Mouse (Mus musculus) limb, embryonic 14.5 days (tissue): ENCODE measurements at regions not wholly inside any gene's neighbourhood (a gene's known extent, or its start where the extent isn't known, plus 50 kb on each side); places are given as distances from the start of the nearest gene placed in this dataset.
A peak's percentile ranks its signal among the peaks of the same experiment; 100 is the strongest.

Experiments used
- ATAC-seq: fragments of 200-750 bp; cut with Nextera tagmentation; 2 replicates; pipeline ENCODE4 v1.8.0; 2017; ENCODE audit warnings: low read depth, moderate number of reproducible peaks, moderate TSS enrichment; ENCODE audit not compliant: low FRiP score
- DNase-seq: peaks from one replicate; pipeline ENCODE4 v3.0.0-alpha.2; 2015; ENCODE audit warnings: low spot score
- H3K27ac ChIP-seq: fragments of 300-500 bp; sonication (generic); replicated peaks from 2 replicates; pipeline ENCODE4 v1.5.1; 2014; ENCODE audit warnings: low read depth, mild to moderate bottlenecking, low read length, moderate library complexity, mixed read lengths
- H3K27me3 ChIP-seq: fragments of 300-500 bp; sonication (generic); 2 replicates; pipeline ENCODE4 v1.6.1; 2014; ENCODE audit warnings: low read length, mixed read lengths; ENCODE audit not compliant: control insufficient read depth, insufficient read depth
- H3K36me3 ChIP-seq: fragments of 300-500 bp; sonication (generic); 2 replicates; pipeline ENCODE4 v1.6.1; 2014; ENCODE audit warnings: mild to moderate bottlenecking, low read length, moderate library complexity, mixed read lengths; ENCODE audit not compliant: control insufficient read depth, insufficient read depth
- H3K4me1 ChIP-seq: fragments of 300-500 bp; sonication (generic); 2 replicates; pipeline ENCODE4 v1.6.1; 2014; ENCODE audit warnings: antibody characterized with exemption, low read length, mixed read lengths; ENCODE audit not compliant: control insufficient read depth, insufficient read depth
- H3K4me2 ChIP-seq: fragments of 300-500 bp; sonication (generic); replicated peaks from 2 replicates; pipeline ENCODE4 v1.6.1; 2014; ENCODE audit warnings: low read depth, mild to moderate bottlenecking, low read length, moderate library complexity; ENCODE audit not compliant: severe bottlenecking
- H3K4me3 ChIP-seq: fragments of 300-500 bp; sonication (generic); replicated peaks from 2 replicates; pipeline ENCODE4 v1.5.1; 2014; ENCODE audit warnings: low read length
- H3K9ac ChIP-seq: fragments of 300-500 bp; sonication (generic); 2 replicates; pipeline ENCODE4 v1.6.1; 2014; ENCODE audit warnings: mild to moderate bottlenecking, low read depth, low read length, moderate library complexity; ENCODE audit not compliant: severe bottlenecking
- H3K9me3 ChIP-seq: fragments of 300-500 bp; sonication (generic); 2 replicates; pipeline ENCODE4 v1.6.1; 2016; ENCODE audit warnings: low read length; ENCODE audit not compliant: control insufficient read depth
- POLR2A ChIP-seq: fragments of 200-500 bp; IDR thresholded peaks from 2 replicates; pipeline ENCODE4 v1.8.0; 2012; ENCODE audit warnings: inconsistent platforms, mild to moderate bottlenecking, moderate library complexity, borderline replicate concordance; ENCODE audit not compliant: insufficient read depth, insufficient read length; ENCODE audit errors: extremely low read depth
- WGBS: fragments of 180-500 bp; shearing (Covaris S2); extraction: QIAGEN DNeasy Blood & Tissue Kit; methylation state at CpG from one replicate; pipeline ENCODE4 v1.1.7; 2014; 5-methylcytosine and 5-hydroxymethylcytosine counted together

- WGBS: 58% methylated on average over 9 of the region's 9 CpGs
- no peak overlapping the region for H3K9ac ChIP-seq
- H3K4me3 ChIP-seq: no peak overlapping the region
- ATAC-seq (no peak), DNase-seq (peak; percentile 33)
- H3K9me3 ChIP-seq: no peaks in the 10 kb centered on the region
- H3K27me3 ChIP-seq: no peaks in the 10 kb centered on the region
- no peak overlapping the region for H3K4me2 ChIP-seq
- H3K27ac ChIP-seq: no peak overlapping the region
- peaks cover 6% of the 10 kb centered on the region for H3K4me1 ChIP-seq
- no peak for TF ChIP-seq POLR2A
- H3K36me3 ChIP-seq: no peaks in the 10 kb centered on the region
These were observed 152.7 kb downstream of the Phlda1 start for GRCm38 (mm10) chr10:111658828-111659227.

DNA sequence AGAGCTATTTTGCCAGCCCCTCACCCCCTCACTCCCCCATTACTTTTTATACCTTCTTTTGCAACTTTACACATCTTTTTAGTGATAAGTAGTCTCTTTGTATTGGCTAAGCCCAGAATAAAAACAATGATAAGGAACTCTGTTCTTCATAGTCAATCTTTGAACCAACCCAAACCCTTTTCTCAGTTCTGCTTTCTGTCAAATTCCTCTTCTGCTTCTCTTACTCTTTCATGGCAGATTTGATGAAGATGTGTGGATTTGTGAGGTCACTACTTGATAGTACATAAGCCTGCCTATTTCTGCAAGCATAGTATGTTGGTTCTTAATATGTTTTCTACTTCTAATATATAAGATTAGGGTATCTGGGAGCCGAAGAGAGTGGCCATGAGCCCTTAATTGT lies 156.6 kb downstream of the Phlda1 start:
- no peak for TF ChIP-seq POLR2A
- H3K27ac ChIP-seq: no peak overlapping the region
- H3K4me1 ChIP-seq: no peaks in the 10 kb centered on the region
- ATAC-seq (no peak), DNase-seq (no peak)
- WGBS: 89% methylated on average over 1 of the region's 1 CpGs
- H3K36me3 ChIP-seq: no peaks in the 10 kb centered on the region
- H3K9ac ChIP-seq: no peak overlapping the region
- H3K27me3 ChIP-seq: no peaks in the 10 kb centered on the region
- no peaks in the 10 kb centered on the region for H3K9me3 ChIP-seq
- H3K4me3 ChIP-seq: no peak overlapping the region
- no peak overlapping the region for H3K4me2 ChIP-seq

DNA sequence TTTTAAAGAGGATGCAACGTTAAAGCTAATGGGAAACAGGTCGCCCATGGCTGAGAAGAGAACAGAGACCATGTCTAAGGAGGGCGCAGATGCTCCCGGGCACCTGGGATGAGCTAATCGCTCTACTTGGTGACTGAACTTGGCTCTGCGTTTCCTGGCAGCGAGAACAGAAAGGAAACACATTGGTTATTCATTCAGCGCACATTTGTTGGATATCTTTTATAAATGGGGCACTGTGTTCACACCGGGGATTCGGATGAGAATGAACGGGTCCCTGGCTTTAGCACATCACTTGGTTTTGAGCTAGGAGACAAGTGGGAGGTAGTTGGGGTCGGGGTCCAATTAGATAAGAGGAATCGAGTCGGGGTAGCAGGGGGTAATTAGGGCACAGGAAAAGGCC lies 159.7 kb downstream of the Phlda1 start:
- Histone ChIP-seq H3K27ac (no peak overlapping the region), H3K9ac (no peak overlapping the region), H3K4me1 (0 out of 2 replicates have a peak, but pooled peaks cover 5% of the 10 kb centered on the region), H3K4me3 (no peak overlapping the region), H3K4me2 (no peak overlapping the region), H3K9me3 (no peaks in the 10 kb centered on the region), H3K36me3 (no peaks in the 10 kb centered on the region), H3K27me3 (no peaks in the 10 kb centered on the region)
- 64% methylated on average over 14 of the region's 14 CpGs for WGBS
- DNase-seq (no peak), ATAC-seq (no peak)
- TF ChIP-seq POLR2A: no peak

DNA sequence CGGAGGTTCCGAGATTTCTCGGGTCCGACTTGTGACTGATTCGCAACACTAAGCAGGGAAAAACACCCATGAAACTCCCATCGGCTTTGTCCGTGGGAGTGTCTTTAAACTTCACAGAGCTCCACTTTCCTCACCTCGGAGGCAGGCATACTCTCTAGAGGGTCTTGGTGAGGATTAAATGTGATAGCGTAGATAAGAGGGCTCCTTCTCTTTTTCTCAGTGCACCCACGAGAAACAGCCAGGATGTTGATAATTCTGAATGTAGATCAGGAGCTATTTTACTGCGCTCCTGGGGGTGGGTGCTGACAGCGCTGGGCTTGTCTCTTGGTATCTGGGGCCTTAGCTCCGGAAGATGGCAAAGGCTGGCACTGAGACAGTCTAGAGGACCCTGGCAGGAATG lies 160.9 kb downstream of the Phlda1 start:
- TF ChIP-seq POLR2A: no peak
- Histone ChIP-seq H3K4me2 (no peak overlapping the region), H3K27ac (no peak overlapping the region), H3K36me3 (no peaks in the 10 kb centered on the region), H3K9ac (no peak overlapping the region), H3K4me1 (0 out of 2 replicates have a peak, but pooled peaks cover 8% of the 10 kb centered on the region), H3K4me3 (no peak overlapping the region), H3K9me3 (no peaks in the 10 kb centered on the region), H3K27me3 (no peaks in the 10 kb centered on the region)
- no peak for ATAC-seq
- WGBS: 91% methylated on average over 13 of the region's 13 CpGs
- no peak for DNase-seq

GRCm38 (mm10) chr10:111668639-111669038 lies 162.6 kb downstream of the Phlda1 start:
- no peaks in the 10 kb centered on the region for H3K27me3 ChIP-seq
- TF ChIP-seq POLR2A: no peak
- H3K36me3 ChIP-seq: no peaks in the 10 kb centered on the region
- 100% methylated on average over 1 of the region's 1 CpGs for WGBS
- DNase-seq (no peak), ATAC-seq (no peak)
- no peak overlapping the region for H3K4me3 ChIP-seq
- peaks cover 14% of the 10 kb centered on the region for H3K4me1 ChIP-seq
- H3K4me2 ChIP-seq: no peak overlapping the region
- no peak overlapping the region for H3K9ac ChIP-seq
- H3K27ac ChIP-seq: no peak overlapping the region
- H3K9me3 ChIP-seq: no peaks in the 10 kb centered on the region

DNA sequence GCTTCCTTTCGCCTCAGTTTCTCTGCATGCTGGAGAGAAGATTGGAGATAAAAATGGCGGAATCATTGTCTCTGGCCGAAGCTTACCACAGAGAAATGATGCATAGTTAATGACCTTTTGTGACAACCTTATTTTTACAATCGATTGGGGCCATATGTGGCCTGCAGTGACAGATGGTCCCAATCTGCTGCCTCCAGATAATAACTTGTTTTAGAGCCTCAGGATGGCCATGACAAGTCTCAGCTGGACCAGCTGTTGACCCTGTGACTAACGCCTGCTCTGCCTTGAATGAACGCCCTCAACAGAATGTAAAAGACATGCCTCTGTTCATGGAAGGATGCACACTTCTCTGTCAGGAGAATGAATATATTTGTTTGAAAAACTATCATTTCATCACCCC lies 163.6 kb downstream of the Phlda1 start:
- TF ChIP-seq POLR2A: no peak
- peaks cover 20% of the 10 kb centered on the region for H3K4me1 ChIP-seq
- no peak for DNase-seq
- no peaks in the 10 kb centered on the region for H3K27me3 ChIP-seq
- no peak overlapping the region for H3K4me2 ChIP-seq
- no peak overlapping the region for H3K9ac ChIP-seq
- no peak overlapping the region for H3K27ac ChIP-seq
- no peaks in the 10 kb centered on the region for H3K36me3 ChIP-seq
- no peak for ATAC-seq
- 43% methylated on average over 6 of the region's 6 CpGs for WGBS
- no peaks in the 10 kb centered on the region for H3K9me3 ChIP-seq
- H3K4me3 ChIP-seq: no peak overlapping the region
